Mouse (Mus musculus) intestine, embryonic 14.5 days (tissue): ENCODE measurements around the gene Vrtn. TPM values are rescaled to one million over a fixed set of nuclear protein-coding genes. Genes with fewer than 3 reads are reported as not detected.

ENCODE experiments used
- ATAC-seq: fragments of 200-750 bp; cut with Nextera tagmentation; replicated peaks from 2 replicates; pipeline ENCODE4 v1.8.0; 2017; ENCODE audit warnings: low read depth, moderate number of reproducible peaks, moderate TSS enrichment, moderate library complexity; ENCODE audit not compliant: low FRiP score, low TSS enrichment
- DNase-seq: peaks from one replicate; pipeline ENCODE4 v3.0.0-alpha.2; 2018; ENCODE audit warnings: low spot score
- H3K27ac ChIP-seq: fragments of 300-500 bp; sonication (generic); 2 replicates; pipeline ENCODE4 v1.5.1; 2014; ENCODE audit warnings: low read depth, mild to moderate bottlenecking, control low read depth
- H3K27me3 ChIP-seq: fragments of 300-500 bp; sonication (generic); replicated peaks from 2 replicates; pipeline ENCODE4 v1.6.1; 2014; ENCODE audit warnings: low read length, control low read depth; ENCODE audit not compliant: control insufficient read depth, insufficient read depth
- H3K36me3 ChIP-seq: fragments of 300-500 bp; sonication (generic); 2 replicates; pipeline ENCODE4 v1.6.1; 2014; ENCODE audit warnings: low read length, control low read depth; ENCODE audit not compliant: control insufficient read depth, insufficient read depth
- H3K4me1 ChIP-seq: fragments of 300-500 bp; sonication (generic); replicated peaks from 2 replicates; pipeline ENCODE4 v1.6.1; 2014; ENCODE audit warnings: low read length, control low read depth, mixed read lengths; ENCODE audit not compliant: control insufficient read depth, insufficient read depth
- H3K4me2 ChIP-seq: fragments of 300-500 bp; sonication (generic); 2 replicates; pipeline ENCODE4 v1.6.1; 2014; ENCODE audit warnings: low read length
- H3K4me3 ChIP-seq: fragments of 300-500 bp; sonication (generic); 2 replicates; pipeline ENCODE4 v1.5.1; 2014; ENCODE audit warnings: low read depth, low read length, control low read depth, mixed read lengths
- H3K9ac ChIP-seq: fragments of 300-500 bp; sonication (generic); 2 replicates; pipeline ENCODE4 v1.6.1; 2014; ENCODE audit warnings: mild to moderate bottlenecking, low read length
- H3K9me3 ChIP-seq: fragments of 300-500 bp; sonication (generic); 2 replicates; pipeline ENCODE4 v1.6.1; 2016; ENCODE audit warnings: low read length, control low read depth; ENCODE audit not compliant: control insufficient read depth
- WGBS: fragments of 180-500 bp; shearing (Covaris S2); extraction: QIAGEN DNeasy Blood & Tissue Kit; methylation state at CpG from one replicate; pipeline ENCODE4 v1.1.7; 2014; 5-methylcytosine and 5-hydroxymethylcytosine counted together
- polyA plus RNA-seq: library from polyadenylated mRNA; unstranded; fragments of >200 nt; fragmentation: Nextera tagmentation; extraction: Ambion mirVana; gene quantifications from 2 replicates; pipeline ENCODE4 v1.2.1, GENCODE M21; 2014

The Vrtn gene
- polyA plus RNA-seq, 1 experiment from 2014 or later = not detected

DNA sequence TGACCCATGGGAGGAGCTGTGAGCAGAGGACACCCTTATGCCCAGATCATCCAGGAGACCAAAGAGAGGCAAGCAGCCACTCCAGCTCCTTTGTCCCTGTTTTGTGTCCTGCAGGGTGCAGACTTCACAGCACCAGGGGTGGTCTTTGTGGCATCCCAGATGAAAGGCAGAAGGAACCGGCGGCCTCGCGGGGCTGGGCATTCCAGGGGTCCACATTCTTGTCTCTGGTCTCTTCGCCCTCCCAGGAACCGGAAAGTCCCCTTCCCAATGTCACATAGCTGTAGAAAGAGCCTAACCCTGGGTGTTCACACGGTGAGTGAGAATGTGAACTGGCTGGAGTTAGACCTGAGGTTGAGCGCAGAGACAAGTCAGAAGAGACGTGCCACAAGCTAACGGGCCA, 30.8 kb downstream of the Vrtn start:
- DNase-seq (no peak), ATAC-seq (no peak)
- no peaks in the 10 kb centered on the region for H3K27me3 ChIP-seq
- H3K27ac ChIP-seq = no peak overlapping the region
- no peaks in the 10 kb centered on the region for H3K4me1 ChIP-seq
- H3K36me3 ChIP-seq = no peaks in the 10 kb centered on the region
- H3K4me2 ChIP-seq = no peak overlapping the region
- no peak overlapping the region for H3K4me3 ChIP-seq
- H3K9me3 ChIP-seq = no peaks in the 10 kb centered on the region
- 22% methylated on average over 10 of the region's 10 CpGs for WGBS
- H3K9ac ChIP-seq = no peak overlapping the region

DNA sequence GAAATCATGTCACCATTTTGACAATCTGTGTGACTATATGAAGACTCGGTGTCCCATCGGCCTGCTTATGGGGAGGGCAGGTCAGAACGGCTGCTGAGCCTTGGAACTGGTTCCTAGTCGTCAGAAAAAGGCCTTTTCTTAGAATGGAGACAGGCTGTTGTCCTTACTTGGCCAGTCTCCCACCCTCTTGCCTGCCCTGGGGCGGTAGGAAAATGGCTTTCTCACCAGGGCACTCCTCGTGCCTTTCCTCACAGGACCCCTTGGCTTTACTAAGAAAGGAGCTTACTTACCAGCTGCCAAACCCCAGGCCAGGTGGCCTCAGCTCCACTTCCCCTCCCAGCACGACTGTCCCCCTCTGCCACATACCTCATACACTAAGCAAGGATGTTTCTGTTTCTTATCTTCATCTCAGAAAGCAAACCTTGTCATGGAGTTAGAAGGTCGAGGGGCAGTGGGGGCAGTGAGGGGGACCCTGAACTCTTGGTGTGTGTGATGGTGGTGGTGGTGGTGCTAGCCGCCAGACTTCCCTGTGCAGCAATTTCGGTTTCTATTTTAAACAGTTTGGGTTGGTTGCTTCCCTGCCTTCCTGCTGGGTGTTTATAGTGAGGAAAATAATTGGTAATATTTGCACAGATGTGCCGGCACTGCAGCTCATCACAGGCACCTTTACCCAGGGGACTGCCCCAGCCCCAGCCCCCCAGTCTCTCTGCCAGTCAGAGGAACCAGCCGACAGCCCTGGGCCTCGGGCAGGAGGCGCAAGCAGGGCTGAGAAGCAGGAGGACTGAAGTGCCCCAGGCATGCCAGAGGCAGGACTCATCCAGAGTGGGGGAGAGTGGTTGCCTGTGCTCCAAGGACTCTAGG, 34.1 kb downstream of the Vrtn start:
- H3K4me3 ChIP-seq = no peak overlapping the region
- H3K27ac ChIP-seq = no peak overlapping the region
- no peaks in the 10 kb centered on the region for H3K9me3 ChIP-seq
- no peaks in the 10 kb centered on the region for H3K27me3 ChIP-seq
- H3K9ac ChIP-seq = no peak overlapping the region
- ATAC-seq = no peak
- WGBS = 29% methylated on average over 14 of the region's 14 CpGs
- no peaks in the 10 kb centered on the region for H3K4me1 ChIP-seq
- no peak for DNase-seq
- H3K4me2 ChIP-seq = no peak overlapping the region
- no peaks in the 10 kb centered on the region for H3K36me3 ChIP-seq

GRCm38 (mm10) chr12:84676011-84676410, 35.2 kb downstream of the Vrtn start:
- Histone ChIP-seq H3K4me1 (no peaks in the 10 kb centered on the region), H3K4me2 (no peak overlapping the region), H3K27ac (no peak overlapping the region), H3K27me3 (no peaks in the 10 kb centered on the region), H3K4me3 (no peak overlapping the region), H3K9me3 (no peaks in the 10 kb centered on the region), H3K9ac (no peak overlapping the region), H3K36me3 (no peaks in the 10 kb centered on the region)
- ATAC-seq = no peak
- no peak for DNase-seq
- 82% methylated on average over 3 of the region's 3 CpGs for WGBS

DNA sequence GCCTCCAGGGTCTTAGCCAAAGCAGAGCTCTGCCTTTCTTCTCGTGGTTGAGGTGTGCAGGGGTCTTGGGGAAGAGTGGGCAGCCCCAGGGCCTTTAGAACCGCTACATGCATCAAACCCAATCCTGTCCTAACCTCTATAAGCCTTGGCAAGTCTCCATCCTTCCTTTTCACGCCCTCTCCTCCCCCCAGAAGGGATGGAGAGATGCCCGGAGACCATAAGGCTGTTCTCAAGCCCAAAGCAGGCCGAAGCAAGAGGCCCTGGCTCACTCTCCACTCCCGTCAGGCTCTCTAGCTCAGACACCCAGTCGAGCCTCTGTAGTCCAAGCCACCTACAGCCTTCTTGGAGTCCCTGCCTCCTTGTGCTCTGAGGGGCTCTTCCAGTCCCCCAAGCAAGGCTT, 43.8 kb downstream of the Vrtn start:
- 71% methylated on average over 7 of the region's 7 CpGs for WGBS
- H3K9ac ChIP-seq = no peak overlapping the region
- DNase-seq = no peak

GRCm38 (mm10) chr12:84686176-84686575, 45.4 kb downstream of the Vrtn start:
- ATAC-seq = no peak
- DNase-seq = no peak
- no peak overlapping the region for H3K27ac ChIP-seq
- H3K9me3 ChIP-seq = no peaks in the 10 kb centered on the region
- H3K27me3 ChIP-seq = no peaks in the 10 kb centered on the region
- H3K9ac ChIP-seq = no peak overlapping the region
- 40% methylated on average over 4 of the region's 4 CpGs for WGBS
- no peaks in the 10 kb centered on the region for H3K36me3 ChIP-seq
- no peak overlapping the region for H3K4me2 ChIP-seq
- H3K4me3 ChIP-seq = no peak overlapping the region
- H3K4me1 ChIP-seq = no peaks in the 10 kb centered on the region

More for the DNA sequence above, 43.8 kb downstream of the Vrtn start:
- no peaks in the 10 kb centered on the region for H3K4me1 ChIP-seq
- H3K36me3 ChIP-seq = no peaks in the 10 kb centered on the region
- no peaks in the 10 kb centered on the region for H3K27me3 ChIP-seq
- H3K4me3 ChIP-seq = no peak overlapping the region
- no peaks in the 10 kb centered on the region for H3K9me3 ChIP-seq
- no peak for ATAC-seq
- no peak overlapping the region for H3K4me2 ChIP-seq
- H3K27ac ChIP-seq = no peak overlapping the region

DNA sequence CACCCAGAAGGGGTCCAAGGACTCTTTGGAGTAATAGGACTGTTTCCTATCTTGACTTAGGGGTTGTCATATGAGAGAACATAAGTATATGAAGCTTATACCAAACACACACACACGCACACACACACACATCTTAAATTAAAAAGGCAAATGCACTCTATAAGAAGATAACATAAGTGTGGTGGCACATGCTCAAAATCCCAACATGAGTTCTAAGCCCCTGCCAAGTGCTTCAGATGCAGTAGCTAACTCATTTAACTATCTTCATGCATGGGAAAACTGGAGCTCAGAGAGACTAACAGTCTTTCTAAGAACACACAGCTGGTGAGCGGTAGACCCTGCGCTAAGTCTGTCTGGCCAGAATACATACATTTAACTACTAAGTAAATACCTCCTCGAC, 46.7 kb downstream of the Vrtn start:
- H3K4me1 ChIP-seq = no peaks in the 10 kb centered on the region
- H3K27me3 ChIP-seq = no peaks in the 10 kb centered on the region
- no peak overlapping the region for H3K9ac ChIP-seq
- no peaks in the 10 kb centered on the region for H3K36me3 ChIP-seq
- no peak overlapping the region for H3K4me2 ChIP-seq
- no peaks in the 10 kb centered on the region for H3K9me3 ChIP-seq
- no peak for ATAC-seq
- no peak for DNase-seq
- H3K4me3 ChIP-seq = no peak overlapping the region
- 88% methylated on average over 4 of the region's 4 CpGs for WGBS
- no peak overlapping the region for H3K27ac ChIP-seq

GRCm38 (mm10) chr12:84689051-84689450, 48.2 kb downstream of the Vrtn start:
- WGBS = 82% methylated on average over 11 of the region's 11 CpGs
- no peak for ATAC-seq
- Histone ChIP-seq H3K9me3 (no peaks in the 10 kb centered on the region), H3K27me3 (no peaks in the 10 kb centered on the region), H3K9ac (no peak overlapping the region), H3K4me3 (no peak overlapping the region), H3K27ac (no peak overlapping the region), H3K4me1 (no peaks in the 10 kb centered on the region), H3K4me2 (no peak overlapping the region), H3K36me3 (no peaks in the 10 kb centered on the region)
- no peak for DNase-seq

- Histone ChIP-seq H3K4me1 (no peaks in the 10 kb centered on the region), H3K9ac (no peak overlapping the region), H3K27ac (no peak overlapping the region), H3K4me2 (no peak overlapping the region), H3K4me3 (no peak overlapping the region), H3K9me3 (no peaks in the 10 kb centered on the region), H3K36me3 (no peaks in the 10 kb centered on the region), H3K27me3 (no peaks in the 10 kb centered on the region)
- ATAC-seq (no peak), DNase-seq (no peak)
Measured at GRCm38 (mm10) chr12:84691347-84691746, 50.5 kb downstream of the Vrtn start.

GRCm38 (mm10) chr12:84692141-84692540, 51.3 kb downstream of the Vrtn start:
- 76% methylated on average over 6 of the region's 6 CpGs for WGBS
- no peak overlapping the region for H3K4me3 ChIP-seq
- H3K36me3 ChIP-seq = no peaks in the 10 kb centered on the region
- no peak for DNase-seq
- no peaks in the 10 kb centered on the region for H3K4me1 ChIP-seq
- no peak overlapping the region for H3K27ac ChIP-seq
- H3K27me3 ChIP-seq = peaks cover 6% of the 10 kb centered on the region
- ATAC-seq = no peak
- no peak overlapping the region for H3K4me2 ChIP-seq
- no peaks in the 10 kb centered on the region for H3K9me3 ChIP-seq
- no peak overlapping the region for H3K9ac ChIP-seq
